Mouse (Mus musculus) layer of hippocampus, adult 18-20 months (tissue): ENCODE results near the gene Ssxa1. TPM values are rescaled to one million over a fixed set of nuclear protein-coding genes. Genes with fewer than 3 reads are reported as not detected.
"Not testable (repeated sequence)": the region's sequence is repeated elsewhere in the genome, so short reads cannot be mapped to it uniquely, and the experiment has no call there.

Experiments
- DNase-seq, 2 experiments: peaks; one replicate each; pipeline ENCODE4 v3.0.0; 2022; ENCODE audit warnings: low spot score in 2 of 2
- long read RNA-seq: library from polyadenylated mRNA; stranded (forward); transcript quantifications from one replicate; pipeline ENCODE4 v2.0.0, GENCODE M21; 2021
- total RNA-seq, 2 experiments: library from RNA; stranded (reverse); gene quantifications; 2 replicates each; pipeline ENCODE4 v1.2.3; 2021

Gene Ssxa1
- total RNA-seq = not detected
- long read RNA-seq = 0 reads

- DNase-seq = no peak
Measured at GRCm38 (mm10) chrX:21115520-21115919, at the start of gene Ssxa1. Gene Ssxa1 (plus strand): TSS chrX:21115820.

- DNase-seq = no peak
Measured at GRCm38 (mm10) chrX:21068106-21068505, 47.5 kb upstream of the Ssxa1 start, which contains the start of gene Spaca5. Gene Spaca5 (plus strand): TSS chrX:21068406.

GRCm38 (mm10) chrX:21088645-21088982 is 27.0 kb upstream of the Ssxa1 start:
- DNase-seq = no peak

- DNase-seq = peak; percentile 69 to 76
Measured at GRCm38 (mm10) chrX:21088983-21089866, 26.4 kb upstream of the Ssxa1 start, which contains the start of gene Zfp300. Gene Zfp300 (minus strand): TSS chrX:21089527.

DNA sequence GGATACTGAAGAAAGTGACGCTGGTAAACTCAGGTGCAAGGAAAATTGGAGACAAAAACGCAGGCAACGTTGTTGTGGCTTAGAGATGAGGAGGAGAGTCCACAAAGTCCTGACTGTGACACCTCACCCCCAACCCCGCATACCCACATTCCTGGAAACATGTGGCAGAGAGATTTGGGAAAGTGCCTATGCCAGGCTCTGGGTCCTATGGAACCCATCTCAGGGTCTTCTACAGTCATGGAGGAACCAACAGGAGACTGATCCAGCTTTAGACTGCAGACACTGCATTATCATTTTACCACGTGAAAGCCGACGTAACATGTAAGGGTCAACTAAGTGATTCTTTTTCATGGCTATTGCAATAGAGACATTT is 25.8 kb upstream of the Ssxa1 start:
- no peak for DNase-seq

GRCm38 (mm10) chrX:21146675-21147074 is 31.1 kb downstream of the Ssxa1 start:
- not testable (repeated sequence) for DNase-seq

Other genes with a start within 250 kb of the Ssxa1 start
- gene Timp1, start 245.7 kb upstream of the Ssxa1 start, total RNA-seq = not detected
- 100 to 1,000 TPM; 418 to 424 TPM for gene Syn1, start 194.8 kb upstream of the Ssxa1 start, total RNA-seq
- gene Cfp, start 184.3 kb upstream of the Ssxa1 start, total RNA-seq = 10 to 100 TPM; 15.2 to 16.8 TPM
- 10 to 100 TPM; 74.0 to 90.1 TPM for gene Elk1, start 165.2 kb upstream of the Ssxa1 start, total RNA-seq
- gene Uxt, start 153.8 kb upstream of the Ssxa1 start, total RNA-seq = 10 to 100 TPM; 10.8 to 11.8 TPM
- 1 to 10 TPM; 7.2 to 9.1 TPM for gene Zfp182, start 53.5 kb upstream of the Ssxa1 start, total RNA-seq
- gene Spaca5, start 47.4 kb upstream of the Ssxa1 start, total RNA-seq = not detected
- gene Zfp300, start 26.3 kb upstream of the Ssxa1 start, total RNA-seq = 1 to 10 TPM; 3.1 to 3.6 TPM
- not detected for gene Gm21876, start 59.8 kb downstream of the Ssxa1 start, total RNA-seq